ENCODE assay signal across 21 mouse cellular contexts in the genomic region with DNA sequence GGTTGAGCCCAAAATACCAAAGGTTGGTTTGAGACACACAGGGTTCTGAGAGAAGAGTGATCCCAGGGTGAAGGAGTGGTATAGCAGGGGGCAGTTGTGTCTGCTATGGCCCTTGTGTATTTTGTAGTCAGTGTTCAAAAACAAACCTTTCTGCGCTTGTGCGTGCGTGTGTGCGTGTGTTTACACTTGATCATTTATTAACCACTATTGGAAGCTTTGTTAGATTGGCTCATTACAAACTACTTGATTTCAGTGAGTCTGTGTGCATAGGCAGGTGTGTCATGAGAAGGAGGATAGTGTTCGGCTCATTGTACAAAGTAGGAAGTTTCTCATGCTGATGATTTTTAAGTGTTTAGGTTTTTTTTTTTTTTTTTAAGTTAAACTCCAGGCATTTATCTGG.
"Had no signal": no experiment of that assay in that cellular context is flagged by ENCODE, and none has a peak within 500 bp of the region (broad histone marks: within the 10 kb centered on the region; RNA-seq: fewer than 3 reads in every experiment).

No protein-coding gene starts in this region.

- H3K9ac ChIP-seq: limb, embryonic 13.5 days; liver, embryonic 13.5 days; lung, embryonic 15.5 days; midbrain, embryonic 12.5 days; midbrain, embryonic 15.5 days; neural tube, embryonic 12.5 days; neural tube, embryonic 15.5 days had no signal

- ATAC-seq: midbrain, embryonic 15.5 days had no signal

- DNase-seq: kidney, adult 2 months; kidney, postnatal 36 days; layer of hippocampus, adult 9-11 months; liver, embryonic 13.5 days; lung, adult 18-20 months; lung, postnatal 14 days; right cerebral cortex, adult 18-20 months; right cerebral cortex, postnatal 14 days; right cerebral cortex, postnatal 4 days; thymus, adult 2 months; thymus, postnatal 14 days; thymus, postnatal 4 days had no signal

- H3K4me3 ChIP-seq: limb, embryonic 10.5 days; limb, embryonic 13.5 days; liver, embryonic 13.5 days; lung, embryonic 15.5 days; midbrain, embryonic 12.5 days; midbrain, embryonic 15.5 days; neural tube, embryonic 12.5 days; neural tube, embryonic 15.5 days had no signal

- H3K4me2 ChIP-seq: limb, embryonic 13.5 days; liver, embryonic 13.5 days; lung, embryonic 15.5 days; midbrain, embryonic 12.5 days; midbrain, embryonic 15.5 days; neural tube, embryonic 12.5 days; neural tube, embryonic 15.5 days had no signal

- H3K36me3 ChIP-seq: midbrain, embryonic 15.5 days had no signal

- H3K9me3 ChIP-seq: limb, embryonic 10.5 days; limb, embryonic 13.5 days; liver, embryonic 13.5 days; lung, embryonic 15.5 days; midbrain, embryonic 12.5 days; midbrain, embryonic 15.5 days; neural tube, embryonic 12.5 days; neural tube, embryonic 15.5 days had no signal

- H3K27ac ChIP-seq: kidney, postnatal 0 days; limb, embryonic 10.5 days; limb, embryonic 13.5 days; liver, embryonic 13.5 days; lung, embryonic 15.5 days; macrophage; midbrain, embryonic 12.5 days; midbrain, embryonic 15.5 days; neural tube, embryonic 12.5 days; neural tube, embryonic 15.5 days had no signal

- H3K27me3 ChIP-seq: limb, embryonic 13.5 days; liver, embryonic 13.5 days; lung, embryonic 15.5 days; midbrain, embryonic 12.5 days; midbrain, embryonic 15.5 days; neural tube, embryonic 12.5 days; neural tube, embryonic 15.5 days had no signal

- H3K4me1 ChIP-seq: midbrain, embryonic 12.5 days; midbrain, embryonic 15.5 days; neural tube, embryonic 12.5 days had no signal
